Mouse (Mus musculus) CH12F3 (cell line): ENCODE data around the gene Cpvl.

Experiments
- in situ Hi-C: fragments of 300-500 bp; cut with MboI; formaldehyde crosslinking; loops from 2 replicates; pipeline ENCODE4 v1.14.3; 2020; ENCODE audit warnings: low sequenced_read_pairs

Gene Cpvl

GRCm38 (mm10) chr6:53897126-53897525 lies 81.3 kb downstream of the Cpvl start:
- in situ Hi-C loops = no loop called here

GRCm38 (mm10) chr6:53893731-53894130 lies 84.7 kb downstream of the Cpvl start:
- in situ Hi-C loops = no loop called here

- in situ Hi-C loops = no loop called here
Observed at GRCm38 (mm10) chr6:53891109-53891508, 87.4 kb downstream of the Cpvl start.

GRCm38 (mm10) chr6:53884931-53885330 lies 93.5 kb downstream of the Cpvl start:
- in situ Hi-C loops = no loop called here

- in situ Hi-C loops = no loop called here
Observed at GRCm38 (mm10) chr6:53884496-53884895, 94.0 kb downstream of the Cpvl start.

- in situ Hi-C loops = no loop called here
Observed at GRCm38 (mm10) chr6:53883405-53883804, 95.1 kb downstream of the Cpvl start.

GRCm38 (mm10) chr6:53881623-53882022 lies 96.8 kb downstream of the Cpvl start:
- in situ Hi-C loops = no loop called here

GRCm38 (mm10) chr6:53881235-53881606 lies 97.2 kb downstream of the Cpvl start:
- in situ Hi-C loops = no loop called here

- in situ Hi-C loops = no loop called here
Observed at GRCm38 (mm10) chr6:53880530-53881234, 97.8 kb downstream of the Cpvl start.

GRCm38 (mm10) chr6:53879567-53879966 lies 98.9 kb downstream of the Cpvl start:
- in situ Hi-C loops = no loop called here

GRCm38 (mm10) chr6:53874881-53875429 lies 103.5 kb downstream of the Cpvl start:
- in situ Hi-C loops = no loop called here

GRCm38 (mm10) chr6:53871903-53872302 lies 106.6 kb downstream of the Cpvl start:
- in situ Hi-C loops = no loop called here

- in situ Hi-C loops = no loop called here
Observed at GRCm38 (mm10) chr6:53863011-53863410, 115.5 kb downstream of the Cpvl start.

GRCm38 (mm10) chr6:53859106-53859505 lies 119.4 kb downstream of the Cpvl start:
- in situ Hi-C loops = no loop called here

GRCm38 (mm10) chr6:53857822-53858221 lies 120.6 kb downstream of the Cpvl start:
- in situ Hi-C loops = no loop called here

- in situ Hi-C loops = no loop called here
Observed at GRCm38 (mm10) chr6:53856775-53857174, 121.7 kb downstream of the Cpvl start.

GRCm38 (mm10) chr6:53854971-53855856 lies 123.3 kb downstream of the Cpvl start:
- in situ Hi-C loops = no loop called here

GRCm38 (mm10) chr6:53854226-53854625 lies 124.2 kb downstream of the Cpvl start:
- in situ Hi-C loops = no loop called here

GRCm38 (mm10) chr6:53853546-53853945 lies 124.9 kb downstream of the Cpvl start:
- in situ Hi-C loops = no loop called here

- in situ Hi-C loops = no loop called here
Observed at GRCm38 (mm10) chr6:53844626-53845025, 133.8 kb downstream of the Cpvl start.

GRCm38 (mm10) chr6:53825213-53825612 lies 153.3 kb downstream of the Cpvl start:
- in situ Hi-C loops = no loop called here
